Mouse (Mus musculus) lung, embryonic 15.5 days (tissue): ENCODE results near the gene Samhd1. TPM values are rescaled to one million over a fixed set of nuclear protein-coding genes. Genes with fewer than 3 reads are reported as not detected.

ENCODE experiments used
- ATAC-seq: fragments of 200-750 bp; cut with Nextera tagmentation; 2 replicates; pipeline ENCODE4 v1.8.0; 2017; ENCODE audit warnings: moderate number of reproducible peaks, borderline replicate concordance; ENCODE audit not compliant: low FRiP score, low TSS enrichment; ENCODE audit errors: extremely low read depth
- H3K27ac ChIP-seq: fragments of 300-500 bp; sonication (generic); 2 replicates; pipeline ENCODE4 v1.5.1; 2015; ENCODE audit warnings: moderate library complexity, mild to moderate bottlenecking, inconsistent platforms
- H3K27me3 ChIP-seq: fragments of 300-500 bp; sonication (generic); 2 replicates; pipeline ENCODE4 v1.6.1; 2015; ENCODE audit warnings: inconsistent platforms
- H3K36me3 ChIP-seq: fragments of 300-500 bp; sonication (generic); 2 replicates; pipeline ENCODE4 v1.6.1; 2015; ENCODE audit warnings: inconsistent platforms
- H3K4me1 ChIP-seq: fragments of 300-500 bp; sonication (generic); 2 replicates; pipeline ENCODE4 v1.6.1; 2015; ENCODE audit warnings: inconsistent platforms
- H3K4me2 ChIP-seq: fragments of 300-500 bp; sonication (generic); 2 replicates; pipeline ENCODE4 v1.6.1; 2015; ENCODE audit warnings: inconsistent platforms, mild to moderate bottlenecking, moderate library complexity
- H3K4me3 ChIP-seq: fragments of 300-500 bp; sonication (generic); 2 replicates; pipeline ENCODE4 v1.5.1; 2015; ENCODE audit warnings: mild to moderate bottlenecking, inconsistent platforms
- H3K9ac ChIP-seq: fragments of 300-500 bp; sonication (generic); 2 replicates; pipeline ENCODE4 v1.6.1; 2015; ENCODE audit warnings: inconsistent platforms
- H3K9me3 ChIP-seq: fragments of 300-500 bp; sonication (generic); 2 replicates; pipeline ENCODE4 v1.6.1; 2016; ENCODE audit warnings: inconsistent platforms
- WGBS: fragments of 180-500 bp; shearing (Covaris S2); methylation state at CpG from one replicate; pipeline ENCODE4 v1.1.7; 2015; 5-methylcytosine and 5-hydroxymethylcytosine counted together
- polyA plus RNA-seq: library from polyadenylated mRNA; unstranded; fragments of >200 nt; fragmentation: Nextera tagmentation; extraction: Ambion mirVana; gene quantifications from 2 replicates; pipeline ENCODE4 v1.2.1, GENCODE M21; 2015

Gene Samhd1
- polyA plus RNA-seq, 1 experiment from 2014 or later, result 33.1 TPM

DNA sequence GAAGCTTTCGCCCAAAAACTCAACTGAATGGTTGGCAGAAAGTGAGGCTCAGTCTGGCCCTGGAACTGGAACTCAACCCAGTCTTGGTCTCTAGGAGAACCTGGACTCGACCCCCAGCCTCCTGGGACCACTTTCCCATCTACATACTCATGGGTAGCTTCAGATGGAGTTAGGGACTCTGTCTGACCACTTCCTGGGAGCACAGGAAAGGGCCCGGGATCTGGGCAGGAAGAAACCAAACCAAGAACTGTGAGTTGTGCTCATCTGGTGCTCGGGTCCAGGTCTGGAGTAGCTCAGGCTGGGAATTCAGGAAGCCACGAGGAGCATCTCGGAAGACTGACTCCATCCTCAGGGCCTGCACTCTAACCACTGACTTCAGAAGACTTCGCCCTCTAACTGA, 58.5 kb downstream of the Samhd1 start:
- Histone ChIP-seq H3K27me3 (no peaks in the 10 kb centered on the region), H3K4me2 (peak overlapping the region; percentile 79), H3K36me3 (no peaks in the 10 kb centered on the region; the same call in 1 of the 2 replicates), H3K27ac (peak overlapping the region; percentile 96; the same call in 1 of the 2 replicates), H3K4me1 (peaks cover 65% of the 10 kb centered on the region), H3K9me3 (no peaks in the 10 kb centered on the region), H3K4me3 (peak overlapping the region; percentile 90), H3K9ac (0 out of 2 replicates have a peak overlapping the region, but pooled peaks have one; percentile 97)
- 66% methylated on average over 7 of the region's 7 CpGs for WGBS
- ATAC-seq, result no peak

DNA sequence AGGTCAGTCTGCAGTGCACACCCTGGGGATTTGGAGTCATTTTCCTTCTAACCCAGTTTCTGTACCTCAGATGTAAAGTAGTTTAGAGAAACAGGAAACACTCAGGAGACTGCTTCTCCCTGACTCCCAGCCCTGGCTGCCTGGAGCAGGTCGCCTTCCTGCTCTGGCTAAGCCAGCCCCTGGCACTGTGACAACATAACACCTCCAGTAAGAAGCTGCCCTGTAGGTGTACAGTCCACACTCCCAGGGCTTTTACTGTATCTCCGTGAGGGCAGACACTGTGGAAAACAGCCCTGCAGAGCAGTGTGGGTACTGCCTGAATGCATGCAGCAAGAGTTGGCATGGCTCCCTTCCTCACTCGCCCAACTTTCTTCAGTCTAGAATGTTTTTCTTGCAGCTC, 59.4 kb downstream of the Samhd1 start:
- Histone ChIP-seq H3K4me1 (peaks cover 74% of the 10 kb centered on the region), H3K9ac (peak overlapping the region; percentile 10; the same call in 1 of the 2 replicates), H3K4me3 (peak overlapping the region; percentile 90), H3K27me3 (no peaks in the 10 kb centered on the region), H3K9me3 (no peaks in the 10 kb centered on the region), H3K4me2 (peak overlapping the region; percentile 79), H3K27ac (peak overlapping the region; percentile 96), H3K36me3 (no peaks in the 10 kb centered on the region; the same call in 1 of the 2 replicates)
- no peak for ATAC-seq
- 24% methylated on average over 3 of the region's 3 CpGs for WGBS

DNA sequence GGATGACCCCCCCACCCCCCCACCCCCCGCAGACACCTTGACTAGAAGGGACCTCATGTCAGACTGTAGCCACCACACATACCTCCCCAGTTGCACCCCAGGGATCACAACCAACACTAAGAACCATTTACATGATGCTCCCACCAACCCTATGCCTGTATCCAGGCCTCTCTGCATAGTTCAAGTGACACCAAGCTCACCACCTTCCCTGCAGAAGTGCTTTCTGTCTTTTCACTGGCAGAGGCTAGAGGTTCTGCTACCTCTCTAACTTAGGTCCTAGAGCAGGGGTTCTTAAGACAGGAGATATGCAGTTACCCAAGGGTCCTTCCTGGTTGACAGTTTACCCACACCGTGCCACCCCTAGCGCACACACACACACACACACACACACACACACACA, 59.8 kb downstream of the Samhd1 start:
- peak overlapping the region; percentile 90 for H3K4me3 ChIP-seq
- peak overlapping the region; percentile 96 for H3K27ac ChIP-seq
- H3K36me3 ChIP-seq, result no peaks in the 10 kb centered on the region; the same call in 1 of the 2 replicates
- no peaks in the 10 kb centered on the region for H3K27me3 ChIP-seq
- peak overlapping the region; percentile 79 for H3K4me2 ChIP-seq
- no peak for ATAC-seq
- no peaks in the 10 kb centered on the region for H3K9me3 ChIP-seq
- peak overlapping the region; percentile 10; the same call in 1 of the 2 replicates for H3K9ac ChIP-seq
- H3K4me1 ChIP-seq, result peaks cover 78% of the 10 kb centered on the region
- 81% methylated on average over 3 of the region's 3 CpGs for WGBS

DNA sequence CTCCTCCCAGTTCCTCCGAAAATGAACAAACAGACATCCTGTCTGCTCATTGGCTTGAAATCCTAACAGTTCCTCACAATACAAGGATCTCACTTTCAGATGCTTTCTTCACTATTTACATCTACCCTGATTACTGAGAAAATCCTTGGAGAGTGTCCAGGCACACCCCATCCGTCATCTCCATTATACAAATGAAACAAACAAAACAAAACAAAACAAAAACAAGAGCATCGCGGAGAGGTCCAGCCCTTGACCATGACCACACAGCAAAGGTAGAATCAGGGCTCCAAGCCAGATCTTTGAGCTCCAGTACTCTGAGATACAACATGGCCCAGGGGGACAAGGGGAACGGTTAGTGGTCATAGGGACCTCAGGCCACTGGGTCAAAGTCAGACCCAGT, 60.3 kb downstream of the Samhd1 start:
- H3K27me3 ChIP-seq, result no peaks in the 10 kb centered on the region
- H3K9ac ChIP-seq, result no peak overlapping the region; the same call in 1 of the 2 replicates
- peak overlapping the region; percentile 79 for H3K4me2 ChIP-seq
- peak overlapping the region; percentile 96 for H3K27ac ChIP-seq
- H3K36me3 ChIP-seq, result no peaks in the 10 kb centered on the region; the same call in 1 of the 2 replicates
- no peak for ATAC-seq
- peak overlapping the region; percentile 15 for H3K4me3 ChIP-seq
- peaks cover 80% of the 10 kb centered on the region for H3K4me1 ChIP-seq
- H3K9me3 ChIP-seq, result no peaks in the 10 kb centered on the region
- 40% methylated on average over 5 of the region's 5 CpGs for WGBS

DNA sequence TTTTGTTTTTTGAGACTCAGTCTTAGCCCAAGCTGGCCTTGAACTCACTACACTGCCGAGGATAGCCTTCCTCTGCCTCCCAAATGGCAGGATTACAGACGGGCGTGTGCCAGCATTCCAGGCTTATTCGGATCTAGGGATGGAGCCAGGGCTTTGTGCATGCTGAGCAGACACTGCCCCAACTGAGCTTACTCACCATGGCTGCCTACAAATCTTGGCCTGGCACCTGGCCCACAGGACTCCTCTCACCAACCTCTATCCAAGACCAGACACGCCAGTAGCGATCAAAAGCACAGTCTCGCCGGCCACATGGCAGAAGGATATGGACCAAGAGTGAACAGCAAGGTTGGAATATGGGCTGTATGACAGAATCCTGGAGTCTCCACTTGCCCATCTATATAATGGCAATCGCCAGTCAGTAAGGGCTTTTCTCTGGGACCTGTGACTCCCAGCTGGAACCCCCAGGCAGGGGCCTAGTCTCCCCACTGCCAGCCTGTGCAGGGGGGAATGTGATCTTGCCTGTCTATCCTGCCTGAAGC, 60.8 kb downstream of the Samhd1 start:
- WGBS, result 65% methylated on average over 9 of the region's 9 CpGs

DNA sequence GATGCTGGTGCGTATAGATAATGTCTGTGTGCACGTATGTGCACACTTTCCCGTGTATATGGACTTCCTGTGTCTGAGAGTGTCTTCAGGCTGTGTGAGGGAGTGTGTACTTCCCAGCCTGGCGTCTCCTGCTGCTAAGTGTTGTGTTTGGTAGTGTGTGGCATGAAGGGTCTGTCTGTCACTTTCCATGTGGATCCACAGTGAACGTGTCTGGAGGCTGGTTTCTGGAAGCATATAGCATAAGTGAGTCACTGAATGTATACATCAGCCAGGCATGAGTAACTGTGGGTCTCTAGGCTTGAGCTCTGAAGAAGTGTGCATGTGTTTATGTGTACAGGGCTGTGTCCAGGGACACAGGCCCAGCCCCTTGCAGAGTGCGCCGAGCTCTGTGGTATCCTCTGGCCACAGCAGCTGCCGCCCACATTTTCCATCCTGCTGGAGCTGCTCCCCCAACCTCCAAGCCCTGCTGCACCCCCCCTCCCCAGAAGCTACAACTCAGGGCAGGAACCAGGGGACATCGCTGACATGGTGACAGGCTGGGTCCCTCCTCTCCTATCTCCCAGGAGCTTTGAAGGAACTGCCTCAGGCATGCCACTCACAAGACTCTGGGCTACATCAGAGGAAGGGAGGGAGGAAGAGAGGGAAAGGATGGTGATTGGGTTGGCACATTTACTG, 61.5 kb downstream of the Samhd1 start:
- H3K27ac ChIP-seq, result peak overlapping the region; percentile 96
- ATAC-seq, result no peak
- H3K27me3 ChIP-seq, result no peaks in the 10 kb centered on the region
- H3K4me2 ChIP-seq, result peak overlapping the region; percentile 79
- no peaks in the 10 kb centered on the region for H3K9me3 ChIP-seq
- H3K4me3 ChIP-seq, result no peak overlapping the region
- 53% methylated on average over 9 of the region's 9 CpGs for WGBS
- no peak overlapping the region for H3K9ac ChIP-seq
- peaks cover 89% of the 10 kb centered on the region for H3K4me1 ChIP-seq
- H3K36me3 ChIP-seq, result no peaks in the 10 kb centered on the region; the same call in 1 of the 2 replicates

More for the DNA sequence above, 60.8 kb downstream of the Samhd1 start:
- Histone ChIP-seq H3K9ac (peak overlapping the region; percentile 2; the same call in 1 of the 2 replicates), H3K4me1 (peaks cover 82% of the 10 kb centered on the region), H3K27ac (peak overlapping the region; percentile 96), H3K9me3 (no peaks in the 10 kb centered on the region), H3K36me3 (no peaks in the 10 kb centered on the region; the same call in 1 of the 2 replicates), H3K4me3 (peak overlapping the region; percentile 15), H3K4me2 (peak overlapping the region; percentile 79), H3K27me3 (no peaks in the 10 kb centered on the region)
- ATAC-seq, result no peak

DNA sequence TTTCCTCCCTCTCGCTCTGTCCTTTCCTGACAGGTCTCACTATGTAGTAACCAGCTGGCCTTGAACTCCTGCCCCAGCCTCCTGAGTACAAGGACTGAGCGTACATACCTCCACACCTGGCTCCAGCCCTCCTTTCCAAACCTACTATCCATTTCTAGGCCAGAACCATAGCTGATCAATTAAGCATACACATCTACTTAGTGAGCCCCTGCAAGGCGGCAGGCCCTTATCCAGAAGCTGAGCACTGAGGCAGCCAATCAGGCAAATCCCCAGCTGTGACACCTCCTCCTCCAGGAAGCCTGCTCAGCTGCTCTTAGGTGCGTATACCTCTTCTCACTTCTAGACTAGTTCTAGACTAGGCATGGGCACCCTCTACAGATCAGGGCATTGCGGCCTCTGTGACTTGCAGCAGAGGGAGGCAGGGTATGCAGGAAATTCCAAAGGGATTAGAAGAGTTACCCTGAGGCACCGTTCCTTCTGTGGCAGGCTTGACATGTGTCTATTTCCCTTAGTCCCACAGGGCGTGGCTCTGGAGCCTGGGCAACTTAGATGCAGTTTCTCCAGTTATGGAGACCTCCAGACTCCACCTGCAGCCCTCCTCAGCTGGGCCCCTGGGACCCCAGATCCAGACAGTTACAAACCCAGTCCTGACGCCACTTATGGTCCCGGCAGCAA, 62.6 kb downstream of the Samhd1 start:
- no peaks in the 10 kb centered on the region; the same call in 1 of the 2 replicates for H3K36me3 ChIP-seq
- peak overlapping the region; percentile 29; the same call in 1 of the 2 replicates for H3K4me2 ChIP-seq
- H3K27me3 ChIP-seq, result no peaks in the 10 kb centered on the region
- no peaks in the 10 kb centered on the region for H3K9me3 ChIP-seq
- no peak overlapping the region for H3K4me3 ChIP-seq
- ATAC-seq, result no peak
- 64% methylated on average over 9 of the region's 9 CpGs for WGBS
- peak overlapping the region; percentile 86 for H3K27ac ChIP-seq
- no peak overlapping the region for H3K9ac ChIP-seq
- peaks cover 100% of the 10 kb centered on the region for H3K4me1 ChIP-seq

DNA sequence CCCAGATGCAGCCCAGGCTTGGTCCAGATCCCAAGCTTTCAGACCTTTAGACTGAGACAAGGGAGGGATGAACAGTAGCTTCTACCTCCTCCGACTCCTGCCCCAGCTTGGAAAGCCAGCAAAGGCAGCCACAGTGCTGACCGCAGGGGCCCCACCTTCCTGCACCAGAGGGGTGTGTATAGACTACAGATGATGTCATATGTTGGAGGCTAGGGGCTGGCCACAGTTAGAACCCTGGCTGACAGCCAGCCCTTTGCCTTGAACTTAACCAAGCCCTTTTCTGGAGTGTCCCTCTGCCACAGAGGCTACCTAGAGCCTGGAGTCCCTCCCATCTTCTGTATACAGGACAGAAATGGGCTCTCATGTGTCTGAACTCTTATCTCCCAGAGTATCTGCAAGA, 63.5 kb downstream of the Samhd1 start:
- Histone ChIP-seq H3K4me2 (peak overlapping the region; percentile 29), H3K36me3 (no peaks in the 10 kb centered on the region; the same call in 1 of the 2 replicates), H3K9me3 (no peaks in the 10 kb centered on the region), H3K27ac (peak overlapping the region; percentile 86), H3K9ac (no peak overlapping the region), H3K4me1 (peaks cover 100% of the 10 kb centered on the region), H3K27me3 (no peaks in the 10 kb centered on the region), H3K4me3 (no peak overlapping the region)
- ATAC-seq, result peak; percentile 60
- WGBS, result 15% methylated on average over 2 of the region's 2 CpGs

DNA sequence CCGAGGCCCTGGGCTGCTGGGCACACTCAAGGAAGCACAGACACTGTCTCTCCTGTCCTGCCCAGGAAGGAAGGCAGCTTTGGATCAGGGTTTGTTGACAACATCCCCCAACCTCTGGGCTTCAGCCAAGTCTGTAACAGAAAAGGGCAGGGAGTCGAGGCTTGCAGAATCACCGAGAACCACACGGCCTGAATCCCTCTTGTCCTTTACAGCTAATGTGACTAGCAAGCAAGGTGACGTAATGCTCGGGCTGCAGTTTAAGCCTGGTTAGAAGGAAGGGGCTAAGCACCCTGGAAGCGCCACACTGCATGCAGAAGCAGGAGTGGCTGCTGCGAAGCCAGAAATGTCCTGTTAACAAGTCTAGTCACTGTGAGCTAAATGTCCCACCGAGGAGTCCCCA, 64.7 kb downstream of the Samhd1 start:
- no peak for ATAC-seq
- 6% methylated on average over 9 of the region's 9 CpGs for WGBS
- H3K4me3 ChIP-seq, result no peak overlapping the region
- no peaks in the 10 kb centered on the region for H3K9me3 ChIP-seq
- H3K4me1 ChIP-seq, result peaks cover 99% of the 10 kb centered on the region
- H3K36me3 ChIP-seq, result no peaks in the 10 kb centered on the region; the same call in 1 of the 2 replicates
- peak overlapping the region; percentile 86 for H3K27ac ChIP-seq
- no peaks in the 10 kb centered on the region for H3K27me3 ChIP-seq
- H3K4me2 ChIP-seq, result peak overlapping the region; percentile 19
- 0 out of 2 replicates have a peak overlapping the region, but pooled peaks have one; percentile 17 for H3K9ac ChIP-seq

DNA sequence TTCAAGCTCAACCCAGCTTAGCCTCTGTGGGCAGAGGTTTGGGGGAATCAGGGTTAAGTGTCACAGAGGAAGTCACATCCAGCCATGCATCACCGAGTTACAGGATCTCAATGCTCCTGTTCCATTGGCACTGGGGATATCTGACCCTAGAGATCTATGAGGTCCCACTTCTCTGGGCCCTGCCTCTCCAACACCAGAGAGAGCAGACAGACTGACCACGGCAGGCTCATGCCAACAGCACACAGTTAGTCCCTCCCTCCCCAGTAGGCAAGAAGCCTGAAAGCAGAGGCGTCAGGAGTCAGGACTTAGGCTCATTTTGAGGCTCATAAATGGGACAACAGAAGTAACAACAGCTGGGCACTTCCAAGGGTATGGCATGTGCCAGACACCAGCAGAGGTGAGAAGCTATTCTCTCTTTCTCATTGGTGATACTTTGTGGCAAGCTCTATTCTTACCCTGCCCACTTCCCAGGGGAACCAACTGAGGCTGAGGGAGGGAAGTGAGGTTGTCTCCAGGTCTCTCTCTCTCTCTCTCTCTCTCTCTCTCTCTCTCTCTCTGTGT, 65.2 kb downstream of the Samhd1 start:
- Histone ChIP-seq H3K27me3 (no peaks in the 10 kb centered on the region), H3K36me3 (no peaks in the 10 kb centered on the region; the same call in 1 of the 2 replicates), H3K4me3 (no peak overlapping the region), H3K9ac (no peak overlapping the region), H3K4me2 (peak overlapping the region; percentile 19), H3K9me3 (no peaks in the 10 kb centered on the region), H3K4me1 (peaks cover 99% of the 10 kb centered on the region), H3K27ac (peak overlapping the region; percentile 86)
- WGBS, result 20% methylated on average over 3 of the region's 3 CpGs
- no peak for ATAC-seq

DNA sequence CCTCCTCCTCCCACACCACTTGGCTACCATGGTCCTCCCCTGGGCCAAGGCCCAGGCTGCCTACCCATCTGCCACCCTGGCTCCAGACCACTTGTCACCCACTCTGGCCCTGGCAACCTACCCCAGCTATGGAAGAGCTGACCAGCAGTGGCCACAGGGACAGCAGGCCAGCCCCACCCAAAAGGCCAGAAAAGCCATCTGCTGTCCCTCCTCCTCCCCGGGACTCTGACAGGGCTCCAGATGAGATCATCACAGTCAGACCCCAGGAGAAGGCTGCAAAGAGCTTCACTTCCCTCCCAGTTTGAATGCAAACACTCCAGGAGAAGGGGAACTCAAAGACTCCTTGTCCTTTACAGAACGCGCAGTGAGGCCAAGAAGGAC, 65.7 kb downstream of the Samhd1 start:
- Histone ChIP-seq H3K27ac (peak overlapping the region; percentile 86), H3K4me2 (peak overlapping the region; percentile 19), H3K36me3 (no peaks in the 10 kb centered on the region; the same call in 1 of the 2 replicates), H3K9ac (0 out of 2 replicates have a peak overlapping the region, but pooled peaks have one; percentile 17), H3K27me3 (no peaks in the 10 kb centered on the region), H3K9me3 (no peaks in the 10 kb centered on the region), H3K4me1 (peaks cover 99% of the 10 kb centered on the region), H3K4me3 (no peak overlapping the region)
- ATAC-seq, result peak; percentile 4; the same call in 1 of the 2 replicates
- 17% methylated on average over 3 of the region's 3 CpGs for WGBS
